Comparison of ENCODE assay signal across 11 mouse cellular contexts in the genomic region with DNA sequence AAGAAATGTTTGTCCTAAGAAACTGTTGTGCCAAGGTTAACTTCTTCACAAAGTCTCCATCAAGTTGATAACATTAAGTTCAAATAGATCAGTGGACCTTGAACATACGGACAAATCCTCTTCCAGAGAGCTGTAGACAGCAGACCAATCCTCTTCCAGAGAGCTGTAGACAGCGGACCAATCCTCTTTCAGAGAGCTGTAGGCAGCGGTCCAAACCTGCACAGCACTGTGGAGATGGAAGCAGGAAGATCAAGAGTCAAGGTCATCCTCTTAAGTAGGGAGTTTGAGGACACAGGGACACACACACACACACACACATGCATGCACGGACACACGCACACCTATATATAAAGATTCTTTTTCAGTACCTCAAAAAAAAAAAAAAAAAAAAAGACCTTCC. TPM values are rescaled to one million over a fixed set of nuclear protein-coding genes. Genes with fewer than 3 reads are reported as not detected.
DNase-seq lines count a peak whose midpoint lies in the region; ATAC-seq and TF ChIP-seq lines count a peak whose summit lies in the region.
"Had no signal": no experiment of that assay in that cellular context is flagged by ENCODE, and none has a peak within 500 bp of the region (broad histone marks: within the 10 kb centered on the region; RNA-seq: fewer than 3 reads in every experiment).

No protein-coding gene starts in this region.

- H3K27ac ChIP-seq in kidney, embryonic 15.5 days = no peak overlapping the region
- H3K27ac ChIP-seq in limb, embryonic 11.5 days (replicated peaks; ENCODE audit: low read depth, low read length) = no peak overlapping the region
- H3K27ac ChIP-seq in layer of hippocampus, adult 2 months = no peak overlapping the region
- H3K27ac ChIP-seq: heart, adult 2 months had no signal

- H3K27me3 ChIP-seq in kidney, embryonic 15.5 days = 0 out of 2 replicates have a peak, but pooled peaks cover 4% of the 10 kb centered on the region
- no peaks in the 10 kb centered on the region for H3K27me3 ChIP-seq in limb, embryonic 11.5 days (ENCODE audit: control insufficient read depth, insufficient read depth, low read length)
- H3K27me3 ChIP-seq in myocyte (ENCODE audit: control insufficient read depth, insufficient read depth, insufficient read length) = no peaks in the 10 kb centered on the region
- H3K27me3 ChIP-seq: embryonic facial prominence, embryonic 12.5 days had no signal

- H3K36me3 ChIP-seq in kidney, embryonic 15.5 days = no peaks in the 10 kb centered on the region
- no peaks in the 10 kb centered on the region for H3K36me3 ChIP-seq in limb, embryonic 11.5 days (ENCODE audit: control insufficient read depth, insufficient read depth, low read length)
- H3K36me3 ChIP-seq in myocyte (ENCODE audit: control insufficient read depth, insufficient read depth) = peaks cover 15% of the 10 kb centered on the region
- H3K36me3 ChIP-seq: embryonic facial prominence, embryonic 12.5 days had no signal

- H3K9me3 ChIP-seq in kidney, embryonic 15.5 days (replicated peaks) = no peaks in the 10 kb centered on the region
- no peaks in the 10 kb centered on the region for H3K9me3 ChIP-seq in limb, embryonic 11.5 days (ENCODE audit: control insufficient read depth, low read length)
- H3K9me3 ChIP-seq: embryonic facial prominence, embryonic 12.5 days; megakaryocyte, embryonic 14.5 days had no signal

- H3K4me1 ChIP-seq in kidney, embryonic 15.5 days = peaks cover 9% of the 10 kb centered on the region; the same call in 1 of the 2 replicates
- H3K4me1 ChIP-seq in limb, embryonic 11.5 days (ENCODE audit: control insufficient read depth, insufficient read depth, low read length) = no peaks in the 10 kb centered on the region

- peak overlapping the region; percentile 47 for H3ac ChIP-seq in myocyte (ENCODE audit: control insufficient read depth, insufficient read length)

- peak; percentile 26 for DNase-seq in cerebellum, adult 9-11 months
- DNase-seq in cerebellum, adult 8-10 months = no peak
- DNase-seq in kidney, adult 18-20 months = no peak
- no peak for DNase-seq in limb, embryonic 11.5 days (ENCODE audit: low spot score)
- DNase-seq in layer of hippocampus, adult 2 months (ENCODE audit: low spot score in 2 of 2) = no peak
- DNase-seq in gastrocnemius, postnatal 4 days (ENCODE audit: low spot score in 2 of 2) = no peak

- TF ChIP-seq POLR2A in myocyte (IDR thresholded peaks at IDR 0.05; ENCODE audit: insufficient read length, low read depth) = no peak

- H3K9ac ChIP-seq in kidney, embryonic 15.5 days = no peak overlapping the region
- H3K9ac ChIP-seq in limb, embryonic 11.5 days (ENCODE audit: low read length) = no peak overlapping the region

- H3K4me2 ChIP-seq in kidney, embryonic 15.5 days = 0 out of 2 replicates have a peak overlapping the region, but pooled peaks have one; percentile 99
- H3K4me2 ChIP-seq in limb, embryonic 11.5 days (ENCODE audit: low read depth, severe bottlenecking) = peak overlapping the region; percentile 88; the same call in 1 of the 2 replicates
- H3K4me2 ChIP-seq in myocyte (ENCODE audit: low read depth) = peak overlapping the region; percentile 83

- H3K79me2 ChIP-seq in myocyte (ENCODE audit: control insufficient read depth, insufficient read depth) = peaks cover 39% of the 10 kb centered on the region

- WGBS in kidney, embryonic 15.5 days = 76% methylated on average over 5 of the region's 5 CpGs
- WGBS in limb, embryonic 11.5 days = 76% methylated on average over 5 of the region's 5 CpGs

- H3K4me3 ChIP-seq in kidney, embryonic 15.5 days (replicated peaks) = no peak overlapping the region; the same call in 1 of the 2 replicates
- no peak overlapping the region for H3K4me3 ChIP-seq in limb, embryonic 11.5 days (ENCODE audit: low read depth, low read length)
- peak overlapping the region; percentile 68 for H3K4me3 ChIP-seq in myocyte
- no peak overlapping the region for H3K4me3 ChIP-seq in layer of hippocampus, adult 2 months

- TF ChIP-seq CTCF in layer of hippocampus, adult 2 months (conservative IDR thresholded peaks at IDR 0.05) = no peak

- ATAC-seq in kidney, embryonic 15.5 days (replicated peaks; ENCODE audit: low FRiP score) = no peak
- no peak for ATAC-seq in limb, embryonic 11.5 days (ENCODE audit: insufficient number of reproducible peaks, low FRiP score, low TSS enrichment, low read depth)

TF ChIP-seq in myocyte, 11 proteins besides CTCF, POLR2A, EP300 and RAD21:
- TF ChIP-seq SRF (IDR thresholded peaks at IDR 0.05; ENCODE audit: control insufficient read depth, insufficient read length, low read depth) (no peak), MAX (IDR thresholded peaks at IDR 0.05; ENCODE audit: low read depth) (no peak)

RNA-seq across cellular contexts. Expression of gene Asns, which starts 0.6 kb away (rescaled TPM):
- 32.8 and 38.1 TPM in 2 replicates for polyA plus RNA-seq in kidney, embryonic 15.5 days (2015; fragmentation: Nextera tagmentation; extraction: Ambion mirVana)
- 98.5 and 100 TPM in 2 replicates for polyA plus RNA-seq in limb, embryonic 11.5 days (2014; fragmentation: Nextera tagmentation; extraction: Ambion mirVana)
- polyA plus RNA-seq in myocyte (2012; fragmentation: generic; extraction: Trizol) = 434 TPM
- total RNA-seq in layer of hippocampus, adult 2 months (2021) = 10 to 100 TPM; 98.4 to 99.9 TPM
- 10 to 100 TPM; 13.5 to 19.3 TPM for total RNA-seq in gastrocnemius, postnatal 4 days (2021)
